Mouse (Mus musculus): ENCODE data around the gene Mark3. TPM values are rescaled to one million over a fixed set of nuclear protein-coding genes. Genes with fewer than 3 reads are reported as not detected.

Mark3 gene
- polyA plus RNA-seq, 1 experiment from 2014 or later: 20.7 TPM

DNA sequence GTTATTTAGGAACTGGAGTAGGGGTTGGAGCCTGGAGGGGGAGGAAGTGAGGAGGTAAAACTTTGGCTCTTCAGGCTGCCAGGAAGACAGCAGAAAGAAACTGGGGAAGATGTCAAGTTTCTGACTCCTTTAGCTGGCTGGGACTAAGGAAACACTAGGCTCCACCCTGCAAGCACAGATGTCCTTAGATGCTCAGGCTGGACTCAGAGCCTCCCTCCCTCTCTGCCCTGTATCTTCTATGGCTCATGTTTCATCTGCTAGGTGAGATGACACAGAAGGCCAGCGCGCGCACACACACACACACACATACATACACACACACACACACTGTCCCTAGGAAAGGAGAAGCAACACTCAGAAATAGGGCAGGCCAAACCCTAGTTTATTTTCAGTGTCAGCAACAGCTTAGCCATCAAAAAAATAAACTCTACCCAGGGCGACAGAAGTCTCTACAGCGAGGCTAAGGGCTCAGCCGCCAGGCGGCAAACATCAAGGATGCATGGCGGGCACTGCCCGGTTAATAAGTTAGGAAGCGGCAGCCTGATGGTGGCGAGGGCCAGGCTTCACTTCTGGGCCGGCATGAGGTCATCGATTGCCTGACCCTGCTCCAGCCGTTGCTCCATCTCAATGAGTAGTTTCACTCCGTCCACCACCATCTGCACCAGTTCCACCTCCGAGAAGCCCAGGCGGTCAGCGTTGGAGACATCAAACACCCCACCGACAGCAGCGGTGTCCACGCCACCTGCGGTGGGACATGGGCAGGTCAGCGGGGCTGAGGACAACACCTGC lies 94.9 kb downstream of the Mark3 start:
- 76% methylated on average over 18 of the region's 23 CpGs for WGBS (ENCODE audit: missing documents)
- Histone ChIP-seq H3K27ac (peak overlapping the region; percentile 86), H3K36me3 (ENCODE audit: inconsistent target) (no peaks in the 10 kb centered on the region)

DNA sequence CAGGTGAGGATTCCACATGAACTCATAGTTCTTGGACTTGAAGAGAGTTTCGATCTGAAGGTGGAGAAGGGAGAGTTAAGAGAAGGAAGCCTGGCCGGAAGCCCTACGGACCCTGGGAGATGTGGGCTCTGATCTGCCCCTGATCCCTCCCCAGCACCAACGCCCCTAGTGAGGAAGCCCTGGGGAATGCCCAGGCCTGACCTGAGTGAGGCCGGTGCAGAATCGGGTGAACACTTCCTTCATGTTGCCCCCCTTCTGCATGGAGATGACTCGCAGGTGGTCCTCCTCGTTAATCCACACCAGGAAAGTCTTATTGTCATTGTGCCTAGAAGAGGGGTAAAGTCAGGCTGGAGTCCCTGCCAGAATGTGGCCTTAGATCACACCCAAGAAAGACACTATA lies 95.6 kb downstream of the Mark3 start:
- peaks cover 22% of the 10 kb centered on the region for H3K79me2 ChIP-seq (ENCODE audit: inconsistent target)
- 88% methylated on average over 7 of the region's 8 CpGs for WGBS (ENCODE audit: missing documents)
- no peaks in the 10 kb centered on the region for H3K36me3 ChIP-seq (ENCODE audit: inconsistent target)
- H3K4me3 ChIP-seq (ENCODE audit: inconsistent target): no peak overlapping the region
- H3K27ac ChIP-seq: peak overlapping the region; percentile 86; the same call in 1 of the 2 replicates

More for the DNA sequence above, 94.9 kb downstream of the Mark3 start:
- Histone ChIP-seq H3K4me3 (ENCODE audit: inconsistent target) (no peak overlapping the region), H3K79me2 (ENCODE audit: inconsistent target) (peaks cover 22% of the 10 kb centered on the region)

DNA sequence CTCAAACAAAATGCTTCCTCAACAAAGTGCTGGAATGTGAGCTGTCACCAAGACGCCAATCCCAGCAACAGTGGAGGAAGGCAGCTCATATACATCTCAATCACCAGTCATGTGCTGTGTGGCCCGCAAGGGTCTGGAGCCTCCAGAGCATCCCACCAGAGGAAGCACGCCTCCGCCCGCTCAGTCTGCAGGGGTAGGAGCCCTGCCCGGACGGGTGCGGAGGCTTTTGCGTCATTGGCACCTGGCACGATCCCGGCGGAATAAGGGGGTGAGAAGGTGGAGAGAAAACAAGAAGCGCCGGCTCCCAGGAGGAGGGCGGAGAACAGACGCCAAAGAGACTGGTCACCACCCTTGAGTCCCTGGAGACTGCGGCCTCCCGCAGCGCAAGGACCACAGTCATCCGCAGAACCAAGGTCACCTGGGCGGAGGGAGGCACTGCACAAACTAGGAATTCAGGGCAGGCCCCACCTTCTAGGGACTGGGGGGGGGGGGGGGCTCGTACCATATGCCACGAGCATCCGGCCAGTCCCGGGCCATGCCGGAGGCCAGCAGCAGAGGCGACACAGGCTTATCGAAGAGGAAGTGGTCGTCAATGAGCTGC lies 96.1 kb downstream of the Mark3 start:
- peak overlapping the region; percentile 73; the same call in 1 of the 2 replicates for H3K4me3 ChIP-seq (ENCODE audit: inconsistent target)
- WGBS (ENCODE audit: missing documents): 62% methylated on average over 29 of the region's 29 CpGs
- H3K36me3 ChIP-seq (ENCODE audit: inconsistent target): no peaks in the 10 kb centered on the region
- H3K79me2 ChIP-seq (ENCODE audit: inconsistent target): peaks cover 22% of the 10 kb centered on the region
- H3K27ac ChIP-seq: peak overlapping the region; percentile 86; the same call in 1 of the 2 replicates

DNA sequence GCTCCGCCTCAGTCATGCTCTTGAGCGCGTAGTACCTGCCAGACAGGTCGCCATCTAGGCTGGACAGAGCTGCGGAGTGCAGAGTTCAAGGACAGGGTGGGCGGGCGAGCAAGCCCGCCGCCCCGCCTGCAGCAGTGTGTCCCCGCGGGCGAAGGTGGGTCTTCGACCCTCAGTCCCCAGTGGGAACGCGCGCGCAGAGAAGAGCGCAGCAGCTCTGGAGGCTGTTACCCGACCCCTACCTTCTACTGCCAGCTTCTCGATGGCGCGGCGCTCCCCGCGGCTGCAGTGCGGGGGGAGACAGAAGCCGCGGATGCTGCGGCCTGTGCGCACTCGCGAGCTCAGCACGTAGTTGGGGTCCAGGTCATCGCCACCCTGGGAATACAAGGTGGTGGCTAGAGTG lies 96.7 kb downstream of the Mark3 start:
- 10% methylated on average over 35 of the region's 35 CpGs for WGBS (ENCODE audit: missing documents)
- H3K79me2 ChIP-seq (ENCODE audit: inconsistent target): peaks cover 22% of the 10 kb centered on the region

DNA sequence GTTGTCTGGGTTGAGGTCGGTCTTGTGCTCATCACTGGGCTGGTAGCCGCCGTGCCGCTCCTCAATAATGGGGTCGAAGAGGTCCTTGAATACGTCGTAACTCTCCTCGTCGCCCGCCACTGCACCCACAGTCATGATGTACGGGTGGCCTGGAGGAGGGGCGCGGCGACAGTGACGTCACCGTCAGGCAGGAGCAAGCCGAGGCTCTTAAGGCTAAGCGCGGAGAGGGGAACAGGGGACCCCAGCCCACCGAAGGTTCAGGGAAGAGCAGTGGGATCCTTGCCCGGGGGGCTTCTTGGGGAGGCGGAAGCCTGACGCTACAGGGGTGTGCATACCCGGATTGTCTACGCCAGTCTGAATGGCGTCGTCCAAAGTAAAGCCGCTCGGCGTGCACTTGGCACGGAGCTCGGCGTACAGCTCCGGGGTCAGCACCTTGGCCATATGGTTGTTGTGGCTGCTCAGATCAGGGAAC lies 97.1 kb downstream of the Mark3 start:
- H3K79me2 ChIP-seq (ENCODE audit: inconsistent target): peaks cover 22% of the 10 kb centered on the region
- H3K27ac ChIP-seq: peak overlapping the region; percentile 66
- H3K4me3 ChIP-seq (ENCODE audit: inconsistent target): peak overlapping the region; percentile 73
- H3K36me3 ChIP-seq (ENCODE audit: inconsistent target): no peaks in the 10 kb centered on the region
- WGBS (ENCODE audit: missing documents): 2% methylated on average over 34 of the region's 34 CpGs

More for the DNA sequence above, 96.7 kb downstream of the Mark3 start:
- Histone ChIP-seq H3K36me3 (ENCODE audit: inconsistent target) (no peaks in the 10 kb centered on the region), H3K4me3 (ENCODE audit: inconsistent target) (peak overlapping the region; percentile 73), H3K27ac (peak overlapping the region; percentile 66)

DNA sequence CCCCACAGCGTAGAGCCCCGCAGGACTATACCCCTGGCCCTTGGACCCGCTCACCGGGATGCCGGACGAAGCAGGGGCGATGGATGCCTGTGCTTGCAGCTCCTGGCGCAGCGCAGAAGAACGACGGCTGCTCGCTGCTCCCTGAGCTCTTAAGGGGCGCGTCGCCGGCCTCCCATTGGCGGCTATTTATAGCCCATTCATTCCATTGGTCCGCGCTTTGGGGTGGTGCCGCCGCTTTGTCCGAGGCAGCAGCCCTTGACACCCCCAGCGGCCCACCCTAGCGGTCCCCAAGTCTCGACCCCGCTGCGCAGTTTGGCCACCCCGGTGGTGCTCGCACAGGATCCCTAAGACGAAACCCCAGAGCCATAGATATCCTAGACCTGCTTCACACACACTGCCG lies 97.9 kb downstream of the Mark3 start, which contains the start of gene Ckb:
Gene Ckb, minus strand, starts transcription at position 163 of the 400 bp plus-strand sequence.
- H3K79me2 ChIP-seq (ENCODE audit: inconsistent target): peaks cover 22% of the 10 kb centered on the region
- WGBS (ENCODE audit: missing documents): under 1% methylated on average over 30 of the region's 31 CpGs
- peak within 1 kb of the TSS; percentile 66 for H3K27ac ChIP-seq
- peak within 1 kb of the TSS; percentile 73 for H3K4me3 ChIP-seq (ENCODE audit: inconsistent target)
- H3K36me3 ChIP-seq (ENCODE audit: inconsistent target): no peaks in the 10 kb centered on the region

DNA sequence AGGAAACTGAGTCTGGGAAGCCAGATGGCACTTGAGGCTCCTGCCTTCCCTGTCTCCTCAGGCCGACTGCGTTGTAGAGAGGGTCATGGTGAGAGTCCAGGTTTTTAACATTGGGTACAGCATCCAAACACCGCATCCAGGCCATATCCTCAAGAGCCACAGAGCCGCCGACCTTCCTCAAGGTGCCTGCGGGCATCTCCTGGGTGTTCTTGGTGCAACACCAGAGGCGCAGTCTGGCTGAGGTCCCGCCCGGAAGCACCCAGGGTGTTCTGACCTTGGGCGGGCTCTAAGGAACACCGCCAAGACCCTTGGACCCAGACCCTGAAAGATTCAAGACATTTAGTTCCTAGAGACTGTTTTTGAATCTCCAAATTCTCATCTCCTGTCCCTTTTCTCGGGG lies 98.3 kb downstream of the Mark3 start:
- no peaks in the 10 kb centered on the region for H3K36me3 ChIP-seq (ENCODE audit: inconsistent target)
- no peak overlapping the region for H3K27ac ChIP-seq
- H3K79me2 ChIP-seq (ENCODE audit: inconsistent target): peaks cover 22% of the 10 kb centered on the region
- WGBS (ENCODE audit: missing documents): 22% methylated on average over 12 of the region's 12 CpGs
- H3K4me3 ChIP-seq (ENCODE audit: inconsistent target): peak overlapping the region; percentile 73; the same call in 1 of the 2 replicates

DNA sequence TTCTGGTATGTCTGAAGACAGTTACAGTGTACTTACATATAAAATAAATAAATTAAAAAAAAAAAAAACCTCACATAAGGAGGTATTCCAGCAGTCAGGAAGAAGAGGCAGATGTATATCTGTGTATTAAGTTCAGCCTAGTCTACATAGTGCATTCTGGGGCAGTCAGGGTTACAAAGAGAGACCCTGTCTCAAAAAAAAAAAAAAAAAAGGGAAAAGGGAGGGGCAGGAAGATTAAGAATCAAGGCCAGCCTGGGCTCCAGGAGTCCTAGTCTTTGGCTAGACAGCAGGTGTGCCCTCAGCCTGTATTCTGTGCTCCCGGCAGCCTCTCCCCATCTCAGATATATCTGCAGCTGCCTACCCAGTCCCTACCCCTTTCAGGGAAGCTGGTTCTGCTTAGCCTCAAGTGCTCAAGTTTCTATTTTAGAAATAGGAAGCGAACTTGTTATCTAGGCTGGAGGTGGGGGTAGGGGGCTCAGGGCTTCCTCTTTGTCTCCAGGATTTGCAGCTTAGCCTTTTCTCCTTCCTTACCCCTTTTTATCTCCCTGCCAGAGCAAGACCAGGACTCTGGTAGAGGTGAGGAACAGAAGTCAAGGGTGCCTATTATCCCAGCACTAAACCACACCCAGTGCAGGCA lies 100.6 kb downstream of the Mark3 start:
- Histone ChIP-seq H3K27ac (peak overlapping the region; percentile 98), H3K36me3 (ENCODE audit: inconsistent target) (no peaks in the 10 kb centered on the region), H3K79me2 (ENCODE audit: inconsistent target) (peaks cover 38% of the 10 kb centered on the region), H3K4me3 (ENCODE audit: inconsistent target) (no peak overlapping the region)
- 0% methylated on average over 2 of the region's 2 CpGs for WGBS (ENCODE audit: missing documents)

DNA sequence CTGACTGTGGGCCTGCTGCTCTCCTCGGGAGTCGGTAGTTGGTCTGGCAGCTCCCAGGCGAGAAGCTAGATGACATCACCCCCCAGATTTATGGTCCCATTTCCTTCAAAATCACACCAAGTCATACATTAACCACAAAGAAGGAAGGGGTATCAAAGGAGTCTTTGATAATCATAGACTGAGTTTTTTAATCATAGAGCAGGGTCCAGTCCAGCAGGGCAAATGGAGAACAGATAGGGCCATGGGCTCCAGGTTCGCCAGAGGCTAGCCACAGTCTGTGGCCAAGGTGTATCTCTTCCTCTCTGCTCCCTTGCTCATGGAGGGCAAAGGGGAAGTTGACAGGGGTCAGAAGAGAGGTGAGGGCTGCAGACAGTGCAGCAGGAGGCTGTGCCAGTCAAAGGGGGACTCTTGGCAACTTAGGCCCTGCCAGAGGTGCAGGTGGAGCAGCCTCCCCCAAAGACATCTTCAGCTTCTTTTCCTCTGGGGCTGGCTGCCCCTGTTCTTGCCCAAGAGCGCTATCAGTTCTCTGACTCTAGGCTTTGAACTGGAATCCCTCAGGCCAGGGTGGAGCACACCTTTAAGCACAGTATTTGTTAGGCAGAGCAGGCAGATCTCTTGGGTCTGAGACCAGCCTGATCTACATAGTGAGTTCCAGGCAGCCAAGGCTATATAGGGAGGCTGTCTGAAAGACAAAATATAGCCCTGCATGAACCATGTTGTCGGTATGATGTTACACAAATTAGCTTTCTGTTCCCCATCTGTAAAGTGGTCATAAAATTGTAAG lies 101.7 kb downstream of the Mark3 start:
- Histone ChIP-seq H3K27ac (peak overlapping the region; percentile 98), H3K79me2 (ENCODE audit: inconsistent target) (peaks cover 28% of the 10 kb centered on the region), H3K4me3 (ENCODE audit: inconsistent target) (no peak overlapping the region), H3K36me3 (ENCODE audit: inconsistent target) (peaks cover 7% of the 10 kb centered on the region; the same call in 1 of the 2 replicates)
- WGBS (ENCODE audit: missing documents): 24% methylated on average over 6 of the region's 6 CpGs

DNA sequence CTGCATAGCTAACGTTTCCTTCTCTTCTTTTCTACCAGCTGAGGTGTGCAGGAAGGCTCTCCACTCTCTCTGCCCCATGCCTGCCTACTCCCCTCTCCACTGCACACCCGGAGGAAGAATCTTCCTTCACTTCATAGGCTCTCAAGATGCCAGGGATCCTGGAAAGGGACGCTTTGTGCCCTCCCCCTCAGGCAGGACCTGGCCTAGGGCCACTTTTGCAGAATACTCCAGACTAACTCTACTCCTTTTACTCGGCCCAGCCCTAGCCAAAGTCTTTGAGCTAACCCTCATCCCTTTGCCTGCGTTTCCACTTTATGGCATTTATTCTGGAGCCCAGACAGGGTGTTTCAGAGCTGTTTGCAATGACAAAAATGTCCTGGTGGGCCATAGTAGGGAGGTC lies 103.1 kb downstream of the Mark3 start:
- peaks cover 8% of the 10 kb centered on the region; the same call in 1 of the 2 replicates for H3K36me3 ChIP-seq (ENCODE audit: inconsistent target)
- WGBS (ENCODE audit: missing documents): 31% methylated on average over 5 of the region's 5 CpGs
- H3K4me3 ChIP-seq (ENCODE audit: inconsistent target): peak overlapping the region; percentile 75
- H3K79me2 ChIP-seq (ENCODE audit: inconsistent target): peaks cover 17% of the 10 kb centered on the region
- H3K27ac ChIP-seq: peak overlapping the region; percentile 98

DNA sequence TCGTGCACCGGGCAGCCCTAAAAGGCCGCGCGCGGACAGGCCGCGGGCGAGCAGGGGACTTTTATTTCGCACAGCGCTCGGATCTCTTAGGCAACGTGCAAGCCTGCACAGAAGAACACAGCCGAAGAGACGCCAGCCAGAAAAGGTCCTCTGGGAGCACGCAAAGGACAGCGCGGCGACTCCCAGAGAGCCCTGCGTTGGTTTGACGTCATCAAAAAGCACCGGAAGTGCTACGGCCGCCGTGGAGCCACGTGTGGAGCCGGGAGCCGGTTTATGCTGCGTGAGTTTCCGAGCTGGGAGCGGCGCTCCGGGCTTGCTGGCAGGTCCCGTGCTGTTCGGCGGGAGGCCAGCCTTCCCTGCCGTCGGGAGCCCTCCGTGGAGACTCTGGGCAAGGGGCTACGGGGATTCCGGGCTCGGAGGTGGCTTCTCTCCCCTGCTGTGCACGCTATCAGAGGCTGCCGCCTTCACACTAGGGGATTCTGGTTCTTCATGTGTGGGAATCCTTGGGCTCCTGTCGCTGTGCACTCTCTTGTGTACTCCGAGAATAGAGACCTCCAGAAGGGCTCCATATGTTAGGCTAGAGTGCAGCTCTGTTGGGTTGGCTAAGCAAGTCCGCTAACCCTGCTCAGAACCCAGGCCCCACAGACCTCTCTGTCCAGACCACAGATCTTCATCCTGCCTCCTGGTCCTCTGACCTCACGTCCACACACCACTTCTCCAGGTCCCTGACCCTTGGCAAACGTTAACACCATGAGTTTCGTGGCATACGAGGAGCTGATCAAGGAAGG lies 103.8 kb downstream of the Mark3 start, which contains the start of gene Trmt61a:
Gene Trmt61a, plus strand, starts transcription at position 224 of the 788 bp plus-strand sequence.
- Histone ChIP-seq H3K79me2 (ENCODE audit: inconsistent target) (peaks cover 17% of the 10 kb centered on the region), H3K4me3 (ENCODE audit: inconsistent target) (peak within 1 kb of the TSS; percentile 75), H3K27ac (peak within 1 kb of the TSS; percentile 98), H3K36me3 (ENCODE audit: inconsistent target) (peaks cover 8% of the 10 kb centered on the region; the same call in 1 of the 2 replicates)
- under 1% methylated on average over 50 of the region's 51 CpGs for WGBS (ENCODE audit: missing documents)

DNA sequence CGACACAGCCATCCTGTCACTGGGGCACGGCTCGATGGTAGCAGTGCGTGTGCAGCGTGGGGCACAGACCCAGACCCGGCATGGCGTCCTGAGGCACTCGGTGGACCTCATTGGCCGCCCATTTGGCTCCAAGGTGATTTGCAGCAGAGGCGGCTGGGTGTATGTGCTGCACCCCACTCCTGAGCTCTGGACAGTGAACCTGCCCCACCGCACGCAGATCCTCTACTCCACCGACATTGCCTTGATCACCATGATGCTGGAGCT lies 104.3 kb downstream of the Mark3 start:
- H3K27ac ChIP-seq: 0 out of 2 replicates have a peak overlapping the region, but pooled peaks have one; percentile 5
- peaks cover 8% of the 10 kb centered on the region; the same call in 1 of the 2 replicates for H3K36me3 ChIP-seq (ENCODE audit: inconsistent target)
- WGBS (ENCODE audit: missing documents): 9% methylated on average over 13 of the region's 13 CpGs
- H3K4me3 ChIP-seq (ENCODE audit: inconsistent target): peak overlapping the region; percentile 75
- peaks cover 17% of the 10 kb centered on the region for H3K79me2 ChIP-seq (ENCODE audit: inconsistent target)

DNA sequence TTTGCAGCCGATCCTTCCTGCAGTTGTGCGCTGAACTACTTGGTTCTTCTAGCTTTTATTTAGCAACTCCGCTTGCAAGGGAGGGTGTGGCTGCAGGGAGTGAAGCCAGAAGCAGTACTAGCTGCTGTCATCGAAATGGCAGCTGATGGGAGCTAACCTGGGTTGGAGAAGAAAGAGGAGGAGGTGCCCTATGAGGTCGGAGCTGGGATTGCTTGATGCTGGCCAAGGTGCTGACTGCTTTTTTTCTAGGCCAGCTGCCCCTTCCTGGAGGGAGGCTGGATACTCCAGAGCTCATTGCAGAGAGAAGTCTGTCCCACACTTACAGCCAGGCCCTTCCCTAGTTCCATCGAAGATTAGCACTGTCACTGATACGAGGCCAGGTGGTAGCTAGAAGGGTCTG lies 104.7 kb downstream of the Mark3 start:
- 63% methylated on average over 7 of the region's 7 CpGs for WGBS (ENCODE audit: missing documents)

More for the DNA sequence above, 104.7 kb downstream of the Mark3 start:
- H3K36me3 ChIP-seq (ENCODE audit: inconsistent target): peaks cover 8% of the 10 kb centered on the region; the same call in 1 of the 2 replicates
- peak overlapping the region; percentile 75 for H3K4me3 ChIP-seq (ENCODE audit: inconsistent target)
- H3K79me2 ChIP-seq (ENCODE audit: inconsistent target): peaks cover 17% of the 10 kb centered on the region
- no peak overlapping the region for H3K27ac ChIP-seq
